Mouse (Mus musculus): Measurements from ENCODE around the gene Ppp2r5c.

The Ppp2r5c gene

DNA sequence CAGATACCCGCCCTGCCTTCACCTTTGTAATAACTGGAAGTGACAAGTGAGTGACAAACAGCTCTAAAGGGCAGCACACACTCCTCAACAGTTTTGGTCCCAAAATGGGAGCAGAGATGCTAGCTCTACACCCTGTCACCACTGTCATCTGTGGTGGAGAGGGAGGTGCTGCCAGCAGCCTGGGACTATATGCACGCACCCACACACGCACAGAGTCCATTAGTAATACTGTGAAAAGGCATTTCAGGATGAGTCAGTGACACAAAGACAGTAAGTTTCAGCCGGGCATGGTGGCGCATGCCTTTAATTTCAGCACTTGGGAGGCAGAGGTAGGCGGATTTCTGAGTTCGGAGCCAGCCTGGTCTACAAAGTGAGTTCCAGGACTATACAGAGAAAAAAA, 111.3 kb downstream of the Ppp2r5c start:
- no peak for DNase-seq

DNA sequence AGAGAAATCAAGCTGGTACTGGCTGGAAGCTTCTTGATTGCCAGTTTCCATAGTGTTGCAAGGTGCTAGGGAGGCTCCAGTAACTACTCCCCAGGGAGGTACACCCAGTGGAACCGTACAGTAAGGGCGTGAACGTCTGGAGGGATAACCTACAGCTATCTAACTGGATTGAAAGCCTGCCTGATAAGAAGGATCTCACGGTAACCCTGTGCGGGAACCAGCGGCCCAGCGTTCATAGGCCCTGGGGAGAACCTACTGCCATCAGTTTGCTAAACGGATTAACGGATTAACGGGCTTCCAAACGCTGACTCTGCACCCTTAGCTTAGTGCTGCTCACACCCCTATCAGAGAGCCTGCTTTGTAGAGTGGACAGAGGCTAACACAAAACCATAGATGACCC, 116.5 kb downstream of the Ppp2r5c start:
- DNase-seq, result no peak

DNA sequence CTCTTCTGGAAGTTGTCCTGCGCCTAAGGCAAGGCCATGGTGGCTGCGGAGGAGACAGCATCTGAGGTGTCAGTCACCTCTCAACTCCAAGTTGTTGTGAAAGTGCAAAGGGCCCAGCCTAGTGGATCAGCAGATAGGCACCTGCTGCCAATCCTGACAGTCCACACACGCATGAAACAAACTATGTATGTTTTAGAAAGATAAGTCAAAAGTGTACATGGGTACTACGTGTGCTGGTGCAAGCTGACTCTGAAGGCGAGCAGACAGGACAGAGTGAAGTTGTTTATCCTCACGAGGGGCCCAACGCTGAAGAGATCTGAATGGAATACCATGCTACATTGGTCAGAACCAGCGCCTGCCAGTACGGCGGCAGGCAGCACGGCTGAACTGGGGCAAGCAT, 117.9 kb downstream of the Ppp2r5c start:
- DNase-seq, result no peak

DNA sequence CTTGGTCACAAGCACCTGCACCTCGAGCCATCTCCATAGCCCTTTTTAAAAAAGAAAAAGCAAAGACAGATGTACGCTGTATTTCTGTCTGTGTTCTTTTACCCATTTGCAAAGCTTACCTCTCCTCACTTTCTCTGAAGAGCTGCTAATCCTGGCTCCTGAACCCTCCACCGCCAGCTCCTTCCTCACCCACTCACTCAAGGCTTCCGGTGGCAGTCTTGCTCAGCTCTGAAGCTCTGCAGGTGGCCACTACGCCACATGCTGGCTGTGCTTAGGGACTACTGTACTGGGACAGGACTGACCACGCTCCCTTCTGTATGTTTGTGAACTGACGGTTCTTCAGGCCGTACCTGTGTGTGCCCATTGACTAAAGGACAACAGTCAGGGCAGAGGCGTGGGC, 119.4 kb downstream of the Ppp2r5c start:
- DNase-seq, result no peak

DNA sequence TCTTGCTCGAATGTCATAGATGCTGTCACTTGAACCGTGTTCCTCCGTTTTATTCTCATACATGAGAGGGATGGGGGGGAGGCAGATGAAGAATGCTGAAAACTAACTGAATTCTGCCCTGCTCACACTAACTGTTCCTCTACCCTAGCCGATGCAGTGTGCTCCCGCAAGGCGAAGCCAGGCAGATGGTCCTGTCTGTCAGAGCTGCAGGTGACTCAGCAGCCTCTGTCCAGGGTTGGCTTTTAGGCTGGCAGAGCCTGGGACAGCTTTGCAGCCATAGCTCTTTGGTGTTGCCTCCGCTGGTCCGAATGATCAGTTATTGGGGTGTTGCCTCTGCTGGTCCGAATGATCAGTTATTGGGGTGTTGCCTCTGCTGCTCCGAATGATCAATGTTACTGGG, 124.1 kb downstream of the Ppp2r5c start:
- DNase-seq, result no peak

DNA sequence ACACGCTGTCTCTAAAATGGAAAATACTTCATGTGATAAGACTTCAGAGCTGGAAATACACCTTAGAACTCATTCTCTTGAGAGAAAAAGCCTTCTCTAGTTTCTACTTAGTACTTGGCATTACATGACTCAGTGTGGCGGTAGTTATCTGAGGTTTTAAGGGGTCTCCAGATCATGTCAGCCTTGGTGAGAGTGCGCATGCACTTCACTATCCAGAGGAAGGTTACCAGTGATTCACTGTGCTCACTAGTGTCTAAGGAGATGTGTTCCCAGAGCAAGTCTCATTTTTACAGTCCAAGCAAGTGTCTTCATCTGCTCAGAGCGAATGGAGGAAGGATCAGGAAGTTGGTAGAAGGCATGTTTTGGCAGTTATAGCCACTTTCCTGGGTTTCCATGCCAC, 125.4 kb downstream of the Ppp2r5c start:
- no peak for DNase-seq

DNA sequence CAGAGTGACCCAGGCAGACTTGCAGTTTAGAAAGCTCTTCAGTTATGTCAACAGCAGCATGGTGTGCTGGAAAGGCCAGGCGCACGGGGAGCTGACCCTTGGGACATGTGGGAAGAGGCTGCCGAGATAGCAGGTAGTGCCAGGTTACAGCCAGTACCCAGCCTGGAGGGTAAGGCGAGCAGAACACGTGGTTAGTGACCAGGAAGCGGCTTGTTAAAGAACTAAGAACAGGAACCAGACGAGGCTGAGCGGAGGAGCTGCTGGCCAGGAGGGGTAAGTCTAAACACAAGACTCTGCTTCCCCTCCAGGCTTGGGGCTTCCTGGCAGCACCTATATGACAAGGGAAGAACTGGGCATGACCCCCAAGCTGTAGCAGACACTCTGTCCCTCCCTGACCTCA, 126.7 kb downstream of the Ppp2r5c start:
- DNase-seq, result no peak

DNA sequence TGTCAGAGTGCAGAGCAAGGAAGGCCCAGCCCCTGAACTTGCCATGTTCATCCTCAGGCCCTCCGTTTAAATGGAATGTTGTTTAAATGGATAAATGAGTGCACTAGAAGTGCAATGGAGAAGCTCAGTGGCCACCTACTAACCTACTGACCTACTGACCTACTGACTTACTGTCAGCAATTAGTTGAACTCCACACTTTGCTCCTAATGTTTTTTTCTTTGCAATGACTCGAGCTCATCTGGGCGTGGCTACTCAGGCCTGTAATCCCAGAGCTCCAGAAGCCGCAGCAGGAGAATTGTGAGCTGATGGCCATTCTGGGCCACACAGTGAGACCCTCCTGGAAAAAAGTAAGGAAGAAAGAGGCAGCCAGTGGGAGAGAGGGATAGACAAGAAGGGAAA, 129.0 kb downstream of the Ppp2r5c start:
- DNase-seq, result no peak

DNA sequence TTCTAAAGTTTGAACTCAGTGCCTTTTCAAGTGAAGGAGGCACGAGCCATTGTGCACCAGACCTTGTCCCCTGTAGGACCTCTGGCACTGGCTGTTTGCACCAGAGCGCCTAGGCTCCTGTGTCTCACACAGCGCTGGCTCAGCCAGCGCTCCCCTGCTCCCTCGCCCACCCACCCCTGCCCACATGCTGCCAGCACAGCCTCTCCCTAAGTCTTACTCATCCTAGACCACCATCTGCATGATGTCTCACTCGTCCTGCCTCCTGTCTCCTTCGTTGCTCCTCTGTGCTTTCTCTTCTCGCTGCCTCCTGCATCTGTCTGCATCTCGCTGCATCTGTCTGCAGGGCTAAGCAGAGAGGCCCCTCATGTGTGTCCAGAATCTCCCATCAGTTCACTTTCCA, 131.4 kb downstream of the Ppp2r5c start:
- no peak for DNase-seq

DNA sequence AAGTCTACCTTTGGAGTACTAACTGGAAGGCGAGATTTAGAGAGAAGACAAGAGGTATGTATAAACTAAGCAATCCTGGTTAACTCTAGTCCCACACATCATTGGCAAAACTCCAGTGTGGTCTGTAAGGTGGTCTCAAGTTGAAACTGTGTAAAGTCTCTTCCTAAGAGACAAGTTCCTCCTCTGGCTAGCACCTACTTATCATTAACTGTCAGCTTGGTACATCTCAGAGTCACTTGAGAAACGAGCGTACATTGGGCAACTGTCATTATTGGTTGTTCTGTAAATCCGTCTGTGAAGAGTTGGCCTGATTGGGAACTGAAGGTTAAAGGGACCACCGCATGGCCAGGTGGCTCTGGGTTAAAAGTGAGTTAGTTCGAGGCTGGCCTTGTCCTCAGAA, 141.7 kb downstream of the Ppp2r5c start:
- DNase-seq, result no peak

DNA sequence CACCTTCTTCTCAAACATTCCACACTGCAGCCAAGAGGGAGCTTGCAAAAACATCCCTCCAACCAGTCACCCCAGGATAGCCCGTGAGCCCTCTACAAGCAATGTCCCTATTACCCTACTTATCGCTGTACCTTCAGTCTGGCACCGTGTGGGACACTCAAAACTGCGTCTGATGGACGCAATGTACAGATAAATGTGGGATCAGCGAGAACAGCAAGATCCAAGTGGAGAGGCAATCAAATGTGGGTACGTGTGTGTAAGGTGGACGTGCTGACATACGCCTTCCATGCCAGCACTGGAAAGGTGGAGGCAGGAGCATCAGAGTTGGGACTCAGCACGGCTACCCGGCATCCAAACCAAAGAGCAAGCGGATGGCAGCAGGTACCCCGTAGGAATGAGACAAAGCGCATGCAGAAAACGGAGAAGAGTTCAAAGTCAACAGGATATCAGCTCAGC, 143.9 kb downstream of the Ppp2r5c start:
- DNase-seq, result no peak

DNA sequence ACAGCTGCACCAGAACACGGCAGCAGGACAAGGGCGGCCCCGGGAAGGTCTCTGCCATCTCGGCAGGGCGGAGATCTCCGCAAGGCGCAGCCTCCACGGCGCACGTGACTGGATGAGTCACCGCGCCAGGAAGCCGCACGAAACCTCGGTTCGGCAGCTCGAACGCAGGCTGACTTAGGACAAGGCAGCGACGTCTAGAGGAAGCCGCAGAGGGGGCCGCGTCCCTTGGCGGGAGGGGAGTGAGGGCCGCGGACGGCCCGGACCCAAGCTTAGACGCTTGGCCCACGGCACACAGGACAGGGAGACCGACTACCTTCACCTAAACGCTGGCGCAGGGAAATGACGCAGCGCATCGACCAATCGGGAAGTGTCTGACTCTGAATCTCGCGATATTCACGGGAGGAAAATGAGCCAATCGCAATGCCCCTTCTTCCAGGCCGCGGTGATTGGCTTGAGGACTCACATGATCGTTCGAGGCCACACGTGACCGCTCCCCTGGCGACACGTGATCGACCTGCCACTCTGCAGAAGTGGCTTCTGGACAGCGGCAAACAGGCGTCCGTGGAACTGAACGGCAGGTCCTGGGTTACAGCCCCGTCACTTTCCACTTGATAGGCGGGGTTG, 144.5 kb downstream of the Ppp2r5c start:
- peak; percentile 99 for DNase-seq

DNA sequence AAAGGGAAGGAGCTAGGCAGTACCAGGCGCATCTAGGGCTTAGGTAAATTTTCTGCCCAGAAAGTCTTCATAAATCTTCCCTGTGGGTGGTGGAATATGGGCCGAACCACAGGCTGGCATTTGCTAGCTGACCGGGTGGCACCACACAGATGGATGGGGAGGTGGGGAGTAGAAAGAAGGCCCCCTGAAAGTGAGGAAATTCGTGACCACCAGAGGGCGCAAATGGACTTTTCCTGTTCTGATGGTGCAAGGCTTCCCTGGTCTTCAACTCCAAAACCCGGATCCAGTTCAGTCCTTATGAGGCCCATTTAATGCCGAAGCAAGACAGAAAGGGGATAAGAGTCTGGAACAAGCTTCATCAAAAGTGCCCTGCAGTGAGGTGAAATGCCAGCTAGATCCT, 151.6 kb downstream of the Ppp2r5c start:
- DNase-seq, result peak; percentile 81

DNA sequence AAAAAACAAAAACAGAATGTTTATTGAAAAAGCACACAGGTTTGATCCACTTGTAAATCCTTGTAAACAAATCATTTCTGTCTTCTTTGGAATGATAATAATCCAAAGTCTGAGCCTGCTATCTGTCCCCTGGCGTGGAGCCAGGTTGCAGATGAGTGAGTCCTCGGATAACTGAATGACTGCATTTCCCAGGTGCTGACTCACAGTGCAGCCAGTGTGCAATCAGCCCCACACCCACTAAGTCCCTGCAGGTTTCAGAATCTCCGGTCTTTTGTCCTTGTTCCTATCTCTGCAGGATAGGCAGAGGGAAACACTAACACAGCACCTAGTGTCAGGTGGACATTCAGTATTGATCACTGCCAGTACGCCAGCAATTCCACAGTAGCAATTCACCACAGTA, 152.9 kb downstream of the Ppp2r5c start:
- DNase-seq, result no peak

DNA sequence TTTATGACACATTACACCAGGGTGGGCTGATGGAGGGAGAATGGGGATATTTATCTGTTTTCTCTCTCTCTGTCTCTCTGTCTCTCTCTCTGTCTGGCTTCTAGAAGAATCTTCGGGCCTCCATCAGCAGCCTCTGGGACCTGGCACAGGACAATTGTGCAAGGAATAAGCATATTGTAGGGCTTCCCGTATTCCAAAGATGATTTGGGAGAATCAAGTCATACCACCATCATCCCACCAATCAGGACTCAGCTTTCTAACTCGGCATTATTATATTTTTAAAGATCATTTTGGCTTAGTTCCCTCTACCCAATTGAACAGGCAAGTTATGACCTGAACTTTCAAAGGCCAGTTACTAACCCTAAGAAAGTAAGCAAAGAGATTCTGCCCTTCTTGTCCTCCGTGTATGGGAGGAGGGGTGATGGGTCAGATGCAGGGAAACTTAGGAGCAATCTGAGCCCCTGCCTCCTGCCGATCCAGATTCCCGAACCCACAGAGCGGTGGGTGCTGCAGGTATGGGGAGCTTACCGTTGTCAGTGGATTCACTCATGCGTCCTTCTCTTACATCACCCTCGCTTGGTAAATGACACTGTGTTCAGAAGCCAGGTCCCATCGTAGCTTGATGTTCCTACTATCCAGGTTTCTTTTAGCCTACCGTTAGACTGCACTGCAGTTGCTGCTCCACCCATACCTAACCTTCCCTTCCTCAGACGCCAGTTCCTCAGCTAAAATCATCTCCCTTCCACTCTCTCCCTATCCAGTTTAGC, 153.5 kb downstream of the Ppp2r5c start:
- DNase-seq, result no peak

DNA sequence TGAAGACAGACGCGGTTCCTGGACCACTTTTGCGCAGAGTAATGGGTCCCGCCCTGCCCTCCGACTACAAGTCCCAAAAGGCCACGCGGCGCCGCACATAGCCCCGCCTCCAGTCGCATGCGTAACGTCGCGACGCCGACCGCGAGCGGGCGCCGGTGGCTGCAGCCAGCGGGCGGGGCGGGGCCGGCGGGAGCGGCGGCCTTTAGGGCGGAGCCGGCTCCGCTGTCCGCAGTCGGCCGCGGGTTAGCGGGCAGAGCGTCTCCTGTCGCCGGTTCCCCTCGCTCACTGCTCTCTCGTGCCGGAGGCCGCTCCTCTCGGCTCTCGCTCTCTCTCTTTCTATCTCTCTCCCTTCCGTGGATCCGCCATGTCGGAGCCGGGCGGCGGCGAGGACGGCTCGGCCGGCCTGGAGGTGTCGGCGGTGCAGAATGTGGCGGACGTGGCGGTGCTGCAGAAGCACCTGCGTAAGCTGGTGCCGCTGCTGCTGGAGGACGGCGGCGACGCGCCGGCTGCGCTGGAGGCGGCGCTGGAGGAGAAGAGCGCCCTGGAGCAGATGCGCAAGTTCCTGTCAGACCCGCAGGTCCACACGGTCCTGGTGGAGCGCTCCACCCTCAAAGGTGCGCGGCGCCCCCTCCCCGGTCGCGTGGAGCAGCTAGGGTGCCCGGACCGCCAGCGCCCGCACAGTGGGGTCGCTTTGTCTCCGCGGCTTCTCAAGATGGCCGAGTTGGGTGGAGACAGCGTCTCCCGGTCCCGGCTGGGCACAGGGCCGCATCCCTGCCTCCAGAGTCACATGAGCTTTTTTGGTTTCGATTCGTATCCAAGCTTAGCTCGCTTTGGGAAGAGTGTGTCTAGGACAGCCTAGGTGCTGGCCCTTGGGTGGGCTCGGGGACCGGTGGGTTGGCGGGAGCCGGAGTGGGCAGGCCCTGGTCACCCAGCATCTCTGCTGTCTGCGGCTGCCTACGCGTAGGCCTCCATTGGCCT, 154.6 kb downstream of the Ppp2r5c start, which contains the start of gene Dync1h1:
Gene Dync1h1, plus strand, starts transcription at position 212 of the 978 bp plus-strand sequence.
- peak; percentile 97 for DNase-seq

DNA sequence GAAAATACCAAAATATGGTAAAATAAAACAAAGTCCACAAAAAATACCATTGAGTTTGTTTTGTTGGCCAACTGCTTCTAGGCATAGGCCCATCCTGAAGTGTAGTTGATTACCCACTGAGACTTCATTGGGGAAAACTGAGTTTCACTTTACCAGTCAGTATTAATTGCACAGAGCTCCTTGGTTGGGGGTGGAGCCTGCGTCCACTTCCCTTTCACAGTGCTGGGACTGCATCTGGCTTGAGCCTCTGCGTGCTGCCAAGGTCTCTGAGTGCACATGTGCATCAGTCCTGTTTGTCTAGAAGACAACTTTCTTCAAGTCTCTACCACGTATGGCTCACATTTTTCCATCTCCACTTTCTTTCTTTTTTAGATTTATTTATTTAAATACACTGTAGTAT, 159.2 kb downstream of the Ppp2r5c start:
- DNase-seq, result no peak

DNA sequence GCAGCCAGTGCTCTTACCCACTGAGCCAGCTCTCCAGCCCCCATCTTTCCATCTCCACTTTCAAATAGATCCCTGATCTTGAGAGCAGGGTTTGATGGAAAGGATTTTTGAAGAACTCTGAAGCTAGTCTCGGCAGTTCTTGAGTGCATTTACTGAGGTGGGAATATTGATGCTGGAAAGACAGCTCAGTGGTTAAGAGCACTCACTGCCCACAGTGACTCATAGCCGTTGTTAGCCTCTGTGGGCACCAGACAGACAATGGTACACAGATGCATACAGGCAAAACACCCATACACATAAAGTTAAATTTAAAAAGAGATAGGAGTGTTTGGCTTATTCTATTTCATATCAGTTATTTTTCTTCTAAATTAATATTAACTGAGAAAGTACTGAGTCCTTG, 159.8 kb downstream of the Ppp2r5c start:
- no peak for DNase-seq

DNA sequence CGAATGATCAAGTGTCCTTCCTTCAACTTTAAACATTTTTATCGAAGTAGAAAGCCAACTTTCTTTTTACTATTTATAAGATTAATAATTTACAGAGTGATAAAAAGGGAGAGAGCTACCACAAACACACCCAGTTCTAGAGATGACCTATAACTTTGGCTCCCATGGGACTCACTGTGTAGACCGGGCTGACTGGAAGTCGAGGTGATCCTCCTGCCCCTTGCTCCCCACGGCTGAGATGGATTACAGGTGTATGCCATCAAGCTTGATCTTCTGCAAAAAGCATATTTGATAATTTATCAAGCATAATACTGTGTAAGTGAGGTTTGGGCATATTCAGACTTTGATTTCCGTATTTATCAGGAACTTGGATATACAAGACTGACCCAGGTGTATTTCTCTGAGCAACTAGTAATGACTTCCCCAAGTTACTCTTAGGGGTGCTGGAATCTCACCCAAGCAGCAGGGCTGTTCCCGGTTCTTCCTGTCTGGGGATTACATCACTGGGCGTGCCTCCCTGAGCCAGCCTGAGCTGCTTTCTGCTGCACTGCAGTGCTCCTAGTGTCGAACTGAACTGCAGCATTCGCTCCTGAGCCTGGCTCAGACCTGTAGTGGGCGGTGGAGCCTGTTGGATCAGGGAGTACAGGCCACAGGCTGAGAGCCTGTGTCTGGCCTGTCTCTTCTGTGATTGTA, 161.7 kb downstream of the Ppp2r5c start:
- peak; percentile 81 for DNase-seq

DNA sequence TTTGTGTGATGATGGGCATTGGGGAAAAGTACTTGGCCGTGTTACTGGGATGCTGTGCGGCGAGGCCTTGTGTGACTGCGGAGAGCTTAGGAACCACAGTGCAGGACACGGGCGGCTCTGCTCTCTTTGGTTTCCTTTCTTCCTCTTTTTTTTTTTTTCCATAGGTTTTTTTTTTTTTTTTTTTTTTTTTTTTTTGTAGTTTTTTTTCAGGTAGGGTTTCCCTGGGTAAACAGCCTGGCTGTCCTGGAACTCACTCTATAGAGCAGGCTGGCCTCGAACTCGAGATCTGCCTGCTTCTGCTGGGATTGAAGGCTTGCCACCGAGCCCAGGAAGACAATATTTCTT, 162.2 kb downstream of the Ppp2r5c start:
- no peak for DNase-seq

DNA sequence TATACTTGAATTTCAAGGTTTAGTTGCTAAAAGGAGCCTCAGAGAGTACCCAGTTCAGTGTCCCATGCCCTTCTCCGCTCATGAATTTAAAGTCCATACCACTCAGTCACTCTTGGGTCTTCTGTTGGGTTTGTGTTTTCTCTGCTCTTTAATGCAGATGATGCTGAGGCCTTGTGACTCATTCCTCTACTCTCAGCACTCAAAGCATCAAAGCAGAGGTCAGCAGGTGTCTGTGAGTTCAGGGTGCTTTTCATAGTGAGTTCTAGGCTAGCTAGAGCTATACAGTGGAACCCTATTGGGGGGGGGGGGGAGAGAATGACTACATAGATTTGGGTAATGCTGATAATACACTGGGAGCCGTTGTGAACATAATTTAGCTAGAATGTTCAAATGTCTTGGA, 163.8 kb downstream of the Ppp2r5c start:
- DNase-seq, result no peak

DNA sequence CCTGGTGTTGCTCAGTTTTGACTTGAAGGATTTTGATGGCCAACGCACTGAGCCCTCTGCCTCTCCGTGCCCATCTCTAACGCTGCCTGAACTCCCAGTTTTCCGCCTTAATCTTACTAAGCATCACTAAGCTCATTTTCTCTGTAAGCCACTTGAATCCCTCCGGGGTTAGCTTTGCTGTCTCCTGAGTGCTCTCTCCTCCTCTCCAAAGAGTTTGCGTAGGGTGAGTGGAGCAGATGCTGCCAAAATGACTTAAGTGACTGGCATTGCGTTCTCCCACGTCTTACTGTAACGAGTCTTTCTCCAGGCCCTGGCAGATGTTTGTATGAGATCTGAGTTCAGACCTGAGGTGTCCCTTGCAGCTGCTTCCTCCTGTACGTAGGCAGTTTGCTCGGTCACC, 183.1 kb downstream of the Ppp2r5c start:
- DNase-seq, result no peak

Measured in lung, postnatal 10 days (tissue).